Comparison of ENCODE assay signal across 16 mouse cellular contexts in genomic region chr9:30151173-30151572, GRCm38 (mm10).
DNase-seq lines count a peak whose midpoint lies in the region; ATAC-seq and TF ChIP-seq lines count a peak whose summit lies in the region.
"Had no signal": no experiment of that assay in that cellular context is flagged by ENCODE, and none has a peak within 500 bp of the region (broad histone marks: within the 10 kb centered on the region; RNA-seq: fewer than 3 reads in every experiment).

No protein-coding gene starts in this region.

- no peak for DNase-seq in forebrain, embryonic 11.5 days (ENCODE audit: low spot score)
- peak; percentile 6 for DNase-seq in lung, embryonic 14.5 days
- DNase-seq in lung, postnatal 10 days, result no peak
- DNase-seq: adrenal gland, adult 2 months; adrenal gland, postnatal 25 days; cerebellum, adult 8-10 months; cerebellum, postnatal 25 days; gastrocnemius, postnatal 14 days; heart, postnatal 36 days; kidney, adult 18-20 months had no signal

- H3K9ac ChIP-seq in forebrain, embryonic 13.5 days, result no peak overlapping the region
- no peak overlapping the region for H3K9ac ChIP-seq in forebrain, embryonic 11.5 days (ENCODE audit: low read length)
- H3K9ac ChIP-seq in hindbrain, embryonic 16.5 days (ENCODE audit: low read depth, low read length), result no peak overlapping the region
- no peak overlapping the region for H3K9ac ChIP-seq in hindbrain, embryonic 12.5 days
- no peak overlapping the region for H3K9ac ChIP-seq in lung, embryonic 14.5 days
- H3K9ac ChIP-seq: embryonic facial prominence, embryonic 13.5 days; heart, embryonic 13.5 days had no signal

- no peaks in the 10 kb centered on the region for H3K9me3 ChIP-seq in forebrain, embryonic 13.5 days (replicated peaks)
- no peaks in the 10 kb centered on the region for H3K9me3 ChIP-seq in forebrain, embryonic 11.5 days (ENCODE audit: control insufficient read depth, low read length)
- no peaks in the 10 kb centered on the region for H3K9me3 ChIP-seq in hindbrain, embryonic 16.5 days (ENCODE audit: control insufficient read depth, low read length)
- no peaks in the 10 kb centered on the region for H3K9me3 ChIP-seq in hindbrain, embryonic 12.5 days (replicated peaks)
- no peaks in the 10 kb centered on the region for H3K9me3 ChIP-seq in lung, embryonic 14.5 days (ENCODE audit: low read depth, low read length)
- H3K9me3 ChIP-seq: embryonic facial prominence, embryonic 13.5 days; heart, embryonic 13.5 days had no signal

- no peaks in the 10 kb centered on the region for H3K36me3 ChIP-seq in forebrain, embryonic 13.5 days (ENCODE audit: poor library complexity, severe bottlenecking)
- no peaks in the 10 kb centered on the region for H3K36me3 ChIP-seq in forebrain, embryonic 11.5 days (ENCODE audit: control insufficient read depth, insufficient read depth, low read length)
- no peaks in the 10 kb centered on the region for H3K36me3 ChIP-seq in hindbrain, embryonic 16.5 days (ENCODE audit: control insufficient read depth, insufficient read depth, low read length)
- no peaks in the 10 kb centered on the region for H3K36me3 ChIP-seq in hindbrain, embryonic 12.5 days
- H3K36me3 ChIP-seq in lung, embryonic 14.5 days (ENCODE audit: insufficient read depth), result no peaks in the 10 kb centered on the region
- H3K36me3 ChIP-seq: embryonic facial prominence, embryonic 13.5 days; heart, embryonic 13.5 days had no signal

- peaks cover 23% of the 10 kb centered on the region for H3K4me1 ChIP-seq in forebrain, embryonic 13.5 days
- H3K4me1 ChIP-seq in forebrain, embryonic 11.5 days (replicated peaks; ENCODE audit: control insufficient read depth, insufficient read depth, low read length), result no peaks in the 10 kb centered on the region
- H3K4me1 ChIP-seq in hindbrain, embryonic 16.5 days (ENCODE audit: control insufficient read depth, insufficient read depth, low read depth, low read length), result no peaks in the 10 kb centered on the region; the same call in 1 of the 2 replicates
- H3K4me1 ChIP-seq in hindbrain, embryonic 12.5 days, result peaks cover 12% of the 10 kb centered on the region
- no peaks in the 10 kb centered on the region for H3K4me1 ChIP-seq in lung, embryonic 14.5 days (ENCODE audit: insufficient read depth)

- no peak overlapping the region for H3K4me2 ChIP-seq in forebrain, embryonic 13.5 days
- H3K4me2 ChIP-seq in forebrain, embryonic 11.5 days (ENCODE audit: low read depth, low read length, severe bottlenecking), result no peak overlapping the region
- no peak overlapping the region for H3K4me2 ChIP-seq in hindbrain, embryonic 16.5 days (ENCODE audit: low read length)
- no peak overlapping the region for H3K4me2 ChIP-seq in hindbrain, embryonic 12.5 days (replicated peaks)
- no peak overlapping the region for H3K4me2 ChIP-seq in lung, embryonic 14.5 days
- H3K4me2 ChIP-seq: embryonic facial prominence, embryonic 13.5 days; heart, embryonic 13.5 days had no signal

- no peak for TF ChIP-seq CTCF in lung, embryonic 14.5 days (IDR thresholded peaks at IDR 0.05; ENCODE audit: low read depth)

- WGBS in forebrain, embryonic 13.5 days, result 90% methylated on average over 1 of the region's 1 CpGs
- 92% methylated on average over 1 of the region's 1 CpGs for WGBS in forebrain, embryonic 11.5 days
- WGBS in hindbrain, embryonic 16.5 days, result 93% methylated on average over 1 of the region's 1 CpGs
- 89% methylated on average over 1 of the region's 1 CpGs for WGBS in hindbrain, embryonic 12.5 days
- WGBS in lung, embryonic 14.5 days, result 95% methylated on average over 1 of the region's 1 CpGs

- no peak overlapping the region for H3K27ac ChIP-seq in forebrain, embryonic 13.5 days
- H3K27ac ChIP-seq in forebrain, embryonic 11.5 days (ENCODE audit: low read depth, low read length), result no peak overlapping the region
- H3K27ac ChIP-seq in hindbrain, embryonic 16.5 days (ENCODE audit: low read depth, low read length), result no peak overlapping the region
- H3K27ac ChIP-seq in hindbrain, embryonic 12.5 days, result no peak overlapping the region
- H3K27ac ChIP-seq in lung, embryonic 14.5 days (ENCODE audit: low read depth), result no peak overlapping the region
- H3K27ac ChIP-seq: embryonic facial prominence, embryonic 13.5 days; heart, embryonic 13.5 days; hindbrain, postnatal 0 days had no signal

- H3K4me3 ChIP-seq in forebrain, embryonic 13.5 days, result no peak overlapping the region
- no peak overlapping the region for H3K4me3 ChIP-seq in forebrain, embryonic 11.5 days (ENCODE audit: low read depth, low read length)
- H3K4me3 ChIP-seq in hindbrain, embryonic 16.5 days (ENCODE audit: low read length), result no peak overlapping the region
- H3K4me3 ChIP-seq in hindbrain, embryonic 12.5 days, result no peak overlapping the region
- H3K4me3 ChIP-seq in lung, embryonic 14.5 days (ENCODE audit: low read depth, low read length), result no peak overlapping the region
- H3K4me3 ChIP-seq: embryonic facial prominence, embryonic 13.5 days; heart, embryonic 13.5 days had no signal

- ATAC-seq in forebrain, embryonic 13.5 days, result 0 out of 2 replicates have a peak, but pooled peaks have one; percentile 55
- ATAC-seq in forebrain, embryonic 11.5 days (replicated peaks; ENCODE audit: low FRiP score), result no peak
- 0 out of 2 replicates have a peak, but pooled peaks have one; percentile 68 for ATAC-seq in hindbrain, embryonic 16.5 days
- ATAC-seq in hindbrain, embryonic 12.5 days (ENCODE audit: low FRiP score), result no peak
- no peak for ATAC-seq in lung, embryonic 14.5 days (ENCODE audit: insufficient read depth)
- ATAC-seq: hindbrain, postnatal 0 days had no signal

- H3K27me3 ChIP-seq in forebrain, embryonic 13.5 days, result no peaks in the 10 kb centered on the region
- H3K27me3 ChIP-seq in forebrain, embryonic 11.5 days (ENCODE audit: control insufficient read depth, insufficient read depth, low read length), result no peaks in the 10 kb centered on the region
- H3K27me3 ChIP-seq in hindbrain, embryonic 16.5 days (replicated peaks; ENCODE audit: control insufficient read depth, insufficient read depth, low read length), result no peaks in the 10 kb centered on the region
- no peaks in the 10 kb centered on the region for H3K27me3 ChIP-seq in hindbrain, embryonic 12.5 days
- no peaks in the 10 kb centered on the region for H3K27me3 ChIP-seq in lung, embryonic 14.5 days (ENCODE audit: insufficient read depth, low read length)
- H3K27me3 ChIP-seq: embryonic facial prominence, embryonic 13.5 days; heart, embryonic 13.5 days had no signal

Comparison
In these comparisons a context has a peak if more than half of its experiments do, and no peak if none do; other contexts are left out.
1. ATAC-seq: peak in forebrain, embryonic 13.5 days (single experiment) and hindbrain, embryonic 16.5 days (single experiment); none in forebrain, embryonic 11.5 days (single experiment), hindbrain, embryonic 12.5 days (single experiment) and lung, embryonic 14.5 days (single experiment).